Mouse (Mus musculus) stomach, embryonic 14.5 days (tissue): Measurements from ENCODE around the gene Synpo2l. TPM values are rescaled to one million over a fixed set of nuclear protein-coding genes. Genes with fewer than 3 reads are reported as not detected.
A peak's percentile ranks its signal among the peaks of the same experiment; 100 is the strongest.

Experiments
- ATAC-seq: fragments of 200-750 bp; cut with Nextera tagmentation; 2 replicates; pipeline ENCODE4 v1.8.0; 2017; ENCODE audit warnings: low read depth, moderate TSS enrichment; ENCODE audit not compliant: insufficient number of reproducible peaks, insufficient read depth, low FRiP score
- H3K27ac ChIP-seq: fragments of 300-500 bp; sonication (generic); 2 replicates; pipeline ENCODE4 v1.5.1; 2014; ENCODE audit warnings: mild to moderate bottlenecking, low read length, moderate library complexity, mixed read lengths
- H3K27me3 ChIP-seq: fragments of 300-500 bp; sonication (generic); 2 replicates; pipeline ENCODE4 v1.6.1; 2014; ENCODE audit warnings: low read length, control low read depth, mixed read lengths; ENCODE audit not compliant: control insufficient read depth, insufficient read depth
- H3K36me3 ChIP-seq: fragments of 300-500 bp; sonication (generic); 2 replicates; pipeline ENCODE4 v1.6.1; 2014; ENCODE audit warnings: mild to moderate bottlenecking, control low read depth, low read length, moderate library complexity, mixed read lengths; ENCODE audit not compliant: control insufficient read depth, insufficient read depth
- H3K4me1 ChIP-seq: fragments of 300-500 bp; sonication (generic); 2 replicates; pipeline ENCODE4 v1.6.1; 2014; ENCODE audit warnings: low read length, control low read depth, mixed read lengths; ENCODE audit not compliant: control insufficient read depth, insufficient read depth
- H3K4me2 ChIP-seq: fragments of 300-500 bp; sonication (generic); replicated peaks from 2 replicates; pipeline ENCODE4 v1.6.1; 2014; ENCODE audit warnings: low read depth, low read length, control low read depth
- H3K4me3 ChIP-seq: fragments of 300-500 bp; sonication (generic); 2 replicates; pipeline ENCODE4 v1.5.1; 2014; ENCODE audit warnings: low read depth, low read length, control low read depth
- H3K9ac ChIP-seq: fragments of 300-500 bp; sonication (generic); replicated peaks from 2 replicates; pipeline ENCODE4 v1.6.1; 2014; ENCODE audit warnings: low read depth, mild to moderate bottlenecking, control low read depth, low read length, moderate library complexity, mixed read lengths
- H3K9me3 ChIP-seq: fragments of 300-500 bp; sonication (generic); 2 replicates; pipeline ENCODE4 v1.6.1; 2016; ENCODE audit warnings: low read depth, low read length, control low read depth; ENCODE audit not compliant: control insufficient read depth
- WGBS: fragments of 180-500 bp; shearing (Covaris S2); extraction: QIAGEN DNeasy Blood & Tissue Kit; methylation state at CpG from one replicate; pipeline ENCODE4 v1.1.7; 2014; 5-methylcytosine and 5-hydroxymethylcytosine counted together
- polyA plus RNA-seq: library from polyadenylated mRNA; unstranded; fragments of >200 nt; fragmentation: Nextera tagmentation; extraction: Ambion mirVana; gene quantifications from 2 replicates; pipeline ENCODE4 v1.2.1, GENCODE M21; 2014

The Synpo2l gene
- polyA plus RNA-seq, 1 experiment from 2014 or later: 0.29 TPM

DNA sequence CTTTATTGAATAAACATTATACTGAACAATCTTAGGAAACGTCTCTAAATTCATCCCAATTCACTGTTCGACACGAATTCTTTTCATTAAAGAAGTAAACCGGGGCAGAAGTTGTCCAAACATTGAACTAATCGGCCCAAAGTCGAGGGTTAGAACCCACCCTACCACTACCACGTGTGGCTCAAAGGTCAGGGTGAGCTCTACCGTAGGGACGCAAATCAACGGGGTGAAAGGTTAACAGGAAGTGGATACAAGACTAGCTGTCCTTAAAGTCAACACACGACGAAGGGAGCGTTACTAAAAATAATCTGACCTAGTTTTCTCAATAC, 5.5 kb upstream of the Synpo2l start:
- WGBS: 8% methylated on average over 13 of the region's 13 CpGs
- H3K27me3 ChIP-seq: no peaks in the 10 kb centered on the region
- ATAC-seq: peak; percentile 62; the same call in 1 of the 2 replicates
- peaks cover 8% of the 10 kb centered on the region; the same call in 1 of the 2 replicates for H3K4me1 ChIP-seq
- H3K4me2 ChIP-seq: peak overlapping the region; percentile 64
- H3K27ac ChIP-seq: peak overlapping the region; percentile 79
- peaks cover 24% of the 10 kb centered on the region for H3K36me3 ChIP-seq
- no peak overlapping the region for H3K9ac ChIP-seq
- peak overlapping the region; percentile 73 for H3K4me3 ChIP-seq
- no peaks in the 10 kb centered on the region for H3K9me3 ChIP-seq

DNA sequence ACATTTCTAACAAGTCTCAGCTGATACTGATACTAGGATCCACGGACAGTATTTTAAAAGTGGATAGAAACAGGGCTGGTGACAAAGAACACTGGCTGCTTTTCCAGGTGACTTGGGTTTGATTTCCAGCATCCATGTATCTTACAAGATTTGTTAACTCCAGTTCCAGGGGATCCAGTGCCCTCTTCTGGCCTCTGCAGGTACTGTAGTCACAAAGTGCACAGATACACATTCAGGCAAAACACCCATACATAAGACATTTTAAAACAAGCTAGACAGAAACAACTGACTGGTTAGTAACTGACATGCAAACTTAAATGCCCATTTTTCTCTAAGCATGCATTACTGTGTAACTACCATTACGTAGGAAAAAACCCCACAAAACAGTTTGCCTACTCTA, 4.8 kb upstream of the Synpo2l start:
- peaks cover 17% of the 10 kb centered on the region for H3K36me3 ChIP-seq
- no peaks in the 10 kb centered on the region for H3K27me3 ChIP-seq
- no peaks in the 10 kb centered on the region for H3K9me3 ChIP-seq
- H3K4me2 ChIP-seq: peak overlapping the region; percentile 64; the same call in 1 of the 2 replicates
- H3K27ac ChIP-seq: no peak overlapping the region
- H3K9ac ChIP-seq: no peak overlapping the region
- ATAC-seq: no peak
- no peak overlapping the region for H3K4me3 ChIP-seq
- peaks cover 8% of the 10 kb centered on the region; the same call in 1 of the 2 replicates for H3K4me1 ChIP-seq
- WGBS: 94% methylated on average over 2 of the region's 2 CpGs

DNA sequence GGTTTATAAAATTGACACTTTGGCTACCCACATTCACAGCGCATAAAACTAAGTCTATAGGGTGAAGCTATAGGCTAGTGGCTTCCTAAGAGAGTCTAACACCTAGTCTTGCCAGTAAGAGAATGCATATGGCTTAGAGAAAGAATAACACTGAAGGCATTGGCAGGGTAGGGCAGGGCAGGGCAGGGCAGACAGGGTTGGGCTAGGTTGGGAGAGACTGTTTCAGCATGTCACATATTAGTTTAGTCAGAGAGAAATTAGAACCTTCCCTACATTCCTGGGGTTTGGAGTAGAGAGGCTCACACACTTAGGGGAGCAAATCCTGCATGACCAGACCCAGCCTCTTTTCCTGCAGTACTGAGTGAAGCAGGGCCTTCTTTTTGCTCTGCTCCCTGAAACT, 685 bp downstream of the Synpo2l start:
- no peak overlapping the region for H3K4me2 ChIP-seq
- no peaks in the 10 kb centered on the region for H3K4me1 ChIP-seq
- ATAC-seq: 0 out of 2 replicates have a peak, but pooled peaks have one; percentile 28
- H3K9me3 ChIP-seq: no peaks in the 10 kb centered on the region
- H3K27ac ChIP-seq: no peak overlapping the region
- no peak overlapping the region for H3K9ac ChIP-seq
- H3K36me3 ChIP-seq: no peaks in the 10 kb centered on the region
- WGBS: 76% methylated on average over 1 of the region's 1 CpGs
- H3K4me3 ChIP-seq: no peak overlapping the region
- H3K27me3 ChIP-seq: no peaks in the 10 kb centered on the region

DNA sequence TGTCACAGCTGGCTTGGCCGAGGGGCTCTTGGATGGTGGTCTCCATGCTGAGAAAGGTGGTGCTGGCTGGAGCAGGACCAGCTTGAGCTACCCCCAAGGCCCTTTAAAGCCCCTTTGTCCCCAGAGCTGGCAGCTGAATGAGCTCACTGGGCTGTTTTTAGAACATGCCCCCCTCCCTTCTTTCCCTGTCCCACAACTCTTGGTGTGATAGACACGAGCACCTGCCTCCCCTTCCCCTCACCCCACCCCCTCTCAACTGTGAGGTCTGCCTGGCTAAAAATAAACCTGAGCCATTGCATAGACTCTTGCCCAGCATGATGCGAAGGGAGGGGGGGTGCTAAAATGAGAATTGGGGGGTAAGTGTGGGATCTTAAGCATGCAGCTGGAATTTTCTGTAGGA, 3.7 kb downstream of the Synpo2l start:
- H3K36me3 ChIP-seq: no peaks in the 10 kb centered on the region
- no peaks in the 10 kb centered on the region for H3K27me3 ChIP-seq
- no peak for ATAC-seq
- no peak overlapping the region for H3K9ac ChIP-seq
- 0 out of 2 replicates have a peak, but pooled peaks cover 8% of the 10 kb centered on the region for H3K4me1 ChIP-seq
- no peak overlapping the region for H3K4me2 ChIP-seq
- H3K27ac ChIP-seq: no peak overlapping the region
- no peak overlapping the region for H3K4me3 ChIP-seq
- no peaks in the 10 kb centered on the region for H3K9me3 ChIP-seq
- 57% methylated on average over 3 of the region's 3 CpGs for WGBS

DNA sequence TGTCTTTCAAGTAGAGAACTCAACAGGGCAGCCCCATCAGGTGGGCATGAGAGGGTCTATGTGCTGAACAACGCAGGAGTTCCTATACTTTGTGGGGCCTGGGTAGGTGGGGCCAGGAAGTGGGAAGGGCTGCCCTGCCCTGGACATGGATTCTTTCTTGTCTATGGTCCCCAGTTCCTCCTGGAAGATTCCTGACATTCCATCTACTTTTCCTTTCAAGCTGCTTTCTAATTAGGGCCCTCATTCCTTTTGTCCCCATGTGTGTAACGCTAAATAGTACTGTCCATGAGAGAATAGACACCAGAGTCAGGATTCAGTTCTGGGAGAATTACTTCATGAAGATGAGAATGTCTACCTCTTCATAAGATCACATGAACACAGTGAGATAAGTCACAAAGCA, 4.6 kb downstream of the Synpo2l start:
- 49% methylated on average over 2 of the region's 2 CpGs for WGBS
- Histone ChIP-seq H3K27ac (no peak overlapping the region), H3K27me3 (no peaks in the 10 kb centered on the region)

DNA sequence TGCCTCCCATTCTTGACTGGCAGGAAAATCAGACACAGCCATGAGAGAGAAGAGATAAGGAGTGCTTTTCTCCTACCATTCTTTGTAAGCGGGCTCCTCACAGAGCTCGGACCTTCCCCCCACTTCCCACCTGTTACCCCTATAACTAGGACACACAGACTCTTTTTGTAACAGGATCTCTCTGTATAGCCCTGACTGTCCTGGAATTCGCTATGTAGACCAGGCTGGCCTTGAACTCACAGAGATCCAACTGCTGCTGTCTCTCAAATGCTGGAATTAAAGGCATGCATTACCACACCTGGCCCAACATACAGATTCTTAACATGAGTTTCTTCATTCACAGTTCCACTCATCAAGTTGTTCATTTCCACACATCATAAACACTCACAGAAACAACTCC, 5.4 kb downstream of the Synpo2l start:
- 0 out of 2 replicates have a peak, but pooled peaks cover 8% of the 10 kb centered on the region for H3K4me1 ChIP-seq
- H3K27ac ChIP-seq: no peak overlapping the region
- H3K9me3 ChIP-seq: no peaks in the 10 kb centered on the region
- H3K36me3 ChIP-seq: no peaks in the 10 kb centered on the region
- 84% methylated on average over 3 of the region's 3 CpGs for WGBS
- no peaks in the 10 kb centered on the region for H3K27me3 ChIP-seq
- no peak for ATAC-seq
- H3K9ac ChIP-seq: no peak overlapping the region
- no peak overlapping the region for H3K4me3 ChIP-seq
- H3K4me2 ChIP-seq: 0 out of 2 replicates have a peak overlapping the region, but pooled peaks have one; percentile 90

More for the DNA sequence above, 4.6 kb downstream of the Synpo2l start:
- Histone ChIP-seq H3K36me3 (no peaks in the 10 kb centered on the region), H3K9ac (no peak overlapping the region), H3K9me3 (no peaks in the 10 kb centered on the region), H3K4me2 (no peak overlapping the region), H3K4me1 (0 out of 2 replicates have a peak, but pooled peaks cover 8% of the 10 kb centered on the region), H3K4me3 (no peak overlapping the region)
- ATAC-seq: no peak

DNA sequence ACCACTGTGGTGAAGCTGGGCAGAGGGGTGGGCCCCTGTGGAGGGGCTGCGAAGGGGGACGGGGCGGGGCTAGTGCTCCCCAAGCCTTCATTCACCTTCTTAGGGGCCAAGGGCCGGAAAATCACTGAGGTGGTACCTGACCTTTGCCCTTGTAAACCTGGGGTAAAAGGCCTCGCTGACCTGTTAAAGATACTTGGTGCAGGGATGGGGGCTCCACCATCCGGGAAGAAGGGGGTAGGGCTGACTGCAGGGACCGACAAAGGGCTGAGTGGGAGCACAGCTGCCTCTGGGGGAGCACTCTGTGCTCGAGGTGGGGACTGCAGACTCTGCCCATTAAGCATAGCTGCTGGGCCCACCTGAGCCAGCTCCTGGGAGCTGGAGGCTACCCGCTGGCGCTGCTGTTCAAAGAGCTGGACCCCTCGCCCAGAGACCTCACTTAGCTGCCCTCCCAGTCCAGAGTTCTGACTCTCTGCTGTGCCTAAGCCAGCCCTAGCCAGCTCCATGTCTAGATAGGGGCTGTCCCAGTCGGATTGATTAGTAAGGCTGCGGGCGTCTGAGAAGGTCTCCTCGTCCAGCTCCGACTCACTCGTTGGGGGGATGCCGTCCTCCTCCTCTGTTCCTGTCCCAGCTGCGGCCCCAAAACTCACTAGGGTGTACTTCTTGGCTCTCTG, 6.4 kb downstream of the Synpo2l start:
- WGBS: 10% methylated on average over 19 of the region's 19 CpGs
- no peaks in the 10 kb centered on the region for H3K27me3 ChIP-seq

DNA sequence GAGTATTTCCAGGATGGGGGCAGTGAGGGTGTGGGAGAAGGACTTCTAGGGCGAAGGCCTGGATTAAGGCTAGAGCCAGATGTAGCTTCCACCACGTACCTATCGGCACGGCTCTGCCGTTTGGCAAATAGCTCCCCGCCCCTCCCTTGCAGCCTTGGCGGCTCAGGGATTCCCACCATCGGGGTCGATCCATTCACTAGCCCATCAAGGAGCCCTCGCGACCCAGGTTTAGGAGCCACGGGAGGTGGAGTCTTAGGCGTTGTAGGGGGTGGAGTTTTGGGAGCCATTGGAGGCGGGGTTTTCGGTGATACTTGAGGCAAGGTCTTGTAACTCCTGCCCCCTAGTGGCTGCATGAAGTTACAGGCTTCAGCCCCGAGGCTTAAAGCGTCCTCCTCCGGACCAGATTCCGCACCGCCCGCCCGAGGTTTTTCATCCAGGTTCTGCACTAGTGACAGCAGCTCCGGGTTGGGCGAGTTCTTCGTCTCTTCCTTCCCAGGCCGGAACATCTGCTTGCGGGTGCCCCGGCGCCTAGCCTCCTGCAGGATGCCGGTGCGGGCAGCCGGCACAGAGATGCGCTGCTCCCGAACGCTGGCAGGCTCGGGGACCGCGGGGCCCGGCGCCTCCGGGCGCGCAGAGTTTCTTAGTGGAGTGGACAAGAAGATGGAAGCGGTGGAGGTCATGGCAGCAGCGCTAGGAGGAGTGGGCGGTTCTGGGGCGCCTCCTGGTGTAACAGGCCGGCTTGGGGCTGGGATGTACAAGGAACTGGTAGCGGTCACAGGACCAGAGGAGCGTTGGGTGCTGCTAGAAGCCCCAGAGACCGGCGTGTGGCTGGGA, 7.1 kb downstream of the Synpo2l start:
- Histone ChIP-seq H3K27me3 (no peaks in the 10 kb centered on the region), H3K4me2 (peak overlapping the region; percentile 90), H3K4me1 (0 out of 2 replicates have a peak, but pooled peaks cover 8% of the 10 kb centered on the region), H3K9me3 (no peaks in the 10 kb centered on the region), H3K27ac (peak overlapping the region; percentile 94), H3K4me3 (peak overlapping the region; percentile 68), H3K36me3 (no peaks in the 10 kb centered on the region), H3K9ac (peak overlapping the region; percentile 69)
- WGBS: 1% methylated on average over 52 of the region's 52 CpGs
- peak; percentile 84 for ATAC-seq

More for the DNA sequence above, 6.4 kb downstream of the Synpo2l start:
- ATAC-seq: peak; percentile 31
- H3K4me3 ChIP-seq: peak overlapping the region; percentile 68
- 0 out of 2 replicates have a peak, but pooled peaks cover 8% of the 10 kb centered on the region for H3K4me1 ChIP-seq
- peak overlapping the region; percentile 69 for H3K9ac ChIP-seq
- H3K9me3 ChIP-seq: no peaks in the 10 kb centered on the region
- H3K36me3 ChIP-seq: no peaks in the 10 kb centered on the region
- peak overlapping the region; percentile 94 for H3K27ac ChIP-seq
- peak overlapping the region; percentile 90 for H3K4me2 ChIP-seq
